Mouse (Mus musculus): ENCODE data around the gene Hpf1. TPM values are rescaled to one million over a fixed set of nuclear protein-coding genes. Genes with fewer than 3 reads are reported as not detected.
A peak's percentile ranks its signal among the peaks of the same experiment; 100 is the strongest.

The Hpf1 gene
- polyA plus RNA-seq, 2 experiments from 2014 or later, result 55.4 to 56.7 TPM

GRCm38 (mm10) chr8:60895878-60896277 lies 5.7 kb downstream of the Hpf1 start:
- ATAC-seq, result no peak

DNA sequence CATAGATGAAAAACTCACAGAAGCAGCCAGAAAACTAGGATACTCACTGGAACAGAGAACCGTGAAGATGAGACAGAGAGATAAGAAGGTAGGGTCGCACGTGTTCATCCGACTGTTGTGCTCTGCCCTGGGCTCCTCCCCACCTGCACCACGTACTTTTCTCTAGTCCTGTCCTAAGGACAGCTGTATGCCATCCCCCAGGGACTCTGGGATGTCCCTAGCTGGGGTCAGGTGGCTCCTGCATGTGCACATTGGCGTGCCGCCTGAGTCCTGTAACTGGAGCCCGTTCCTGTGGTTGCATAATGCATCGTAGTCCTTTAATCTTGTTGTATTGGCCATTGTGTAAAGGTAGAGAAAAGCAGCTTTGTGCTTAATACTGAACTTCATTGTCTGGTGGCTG lies 9.9 kb downstream of the Hpf1 start:
- no peak for ATAC-seq

DNA sequence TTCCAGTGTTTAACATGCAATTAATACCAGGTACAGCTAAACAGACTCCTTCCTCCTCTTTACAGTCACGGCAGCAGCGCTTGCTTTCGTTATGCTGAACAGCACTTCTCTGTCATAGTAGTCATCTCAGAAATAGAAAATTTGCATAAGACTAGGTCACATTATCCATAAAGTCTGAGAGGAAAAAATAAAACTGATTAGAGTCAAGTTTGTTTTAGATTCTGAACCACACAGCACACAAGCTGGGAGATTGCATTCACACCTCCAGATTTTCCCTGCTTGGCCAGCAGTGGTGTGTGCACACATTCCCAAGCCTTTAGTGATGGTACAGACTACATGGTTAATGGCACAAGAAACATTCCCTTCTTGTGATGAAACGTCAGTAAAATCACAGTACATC lies 21.9 kb downstream of the Hpf1 start:
- no peak for ATAC-seq

GRCm38 (mm10) chr8:60912554-60912953 lies 22.3 kb downstream of the Hpf1 start:
- ATAC-seq, result no peak

DNA sequence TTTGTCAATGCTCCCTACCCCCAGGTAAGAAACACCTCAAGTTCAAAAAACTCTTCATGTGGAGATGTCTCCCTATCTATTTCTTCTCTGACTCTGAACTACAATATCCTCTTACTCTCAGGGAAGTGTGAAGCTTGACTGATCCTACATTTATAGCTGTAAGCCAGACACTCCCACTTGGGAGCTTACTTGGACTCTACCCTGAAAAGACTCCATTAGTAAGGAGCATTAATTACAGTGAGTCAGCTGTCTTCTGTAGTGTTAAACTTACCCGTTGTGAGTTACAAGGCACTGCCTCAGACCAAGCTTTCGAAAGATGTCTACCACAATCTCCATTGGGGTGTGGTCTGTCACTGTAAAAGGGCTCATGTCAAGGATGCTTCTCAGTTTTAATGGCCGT lies 28.9 kb downstream of the Hpf1 start:
- no peak for ATAC-seq

- ATAC-seq, result no peak
These were observed 30.0 kb downstream of the Hpf1 start for GRCm38 (mm10) chr8:60920176-60920575.

DNA sequence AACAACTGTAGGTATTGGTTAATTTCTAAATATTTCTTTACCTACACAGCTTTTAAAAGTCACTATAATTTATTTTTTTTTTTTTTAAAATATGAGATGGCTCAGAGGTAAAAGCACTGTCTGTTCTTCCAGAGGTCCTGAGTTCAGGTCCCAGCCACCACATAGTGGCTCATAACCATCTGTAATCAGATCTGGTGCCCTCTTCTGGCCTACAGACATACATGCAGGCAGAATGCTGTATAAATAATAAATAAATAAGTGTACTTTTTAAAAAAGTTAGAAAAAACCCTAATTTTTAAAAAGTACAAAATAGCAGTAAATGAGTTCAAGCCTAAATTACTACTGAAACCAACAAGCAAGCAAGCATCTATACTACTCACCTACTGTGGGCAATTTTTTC lies 43.4 kb downstream of the Hpf1 start:
- no peak for ATAC-seq

DNA sequence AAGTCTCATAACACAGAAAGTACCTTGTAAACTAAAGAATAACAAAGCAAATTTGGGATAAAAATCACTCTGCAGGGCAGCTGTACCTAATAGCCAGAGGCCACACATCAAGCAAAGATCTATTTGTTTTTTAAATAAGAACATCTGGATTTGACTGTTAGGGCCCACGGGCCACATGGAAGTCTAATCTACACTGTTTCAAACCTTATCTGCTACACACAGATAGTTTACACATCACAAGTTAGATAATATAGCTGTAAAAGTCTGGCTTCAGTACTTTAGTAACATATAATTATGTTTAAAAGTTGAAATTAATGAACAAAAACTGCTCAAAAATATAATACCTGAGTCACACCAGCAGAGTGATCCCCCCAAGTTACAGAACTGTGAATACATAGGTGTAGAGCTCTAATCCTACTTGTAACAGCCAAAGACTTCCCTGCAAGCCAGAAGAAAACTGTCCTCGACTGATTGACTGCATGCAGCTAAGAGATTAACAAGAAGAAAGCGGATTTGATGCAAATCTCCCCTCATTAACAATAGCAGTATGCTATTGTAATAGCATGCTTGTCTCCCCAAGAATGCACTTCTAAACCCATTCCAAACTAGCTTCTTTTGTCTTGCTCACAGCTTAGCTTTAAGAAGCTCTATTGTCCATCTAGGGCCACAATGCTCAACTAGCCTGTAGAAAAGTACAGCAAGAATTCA lies 48.7 kb downstream of the Hpf1 start:
- no peak for ATAC-seq

DNA sequence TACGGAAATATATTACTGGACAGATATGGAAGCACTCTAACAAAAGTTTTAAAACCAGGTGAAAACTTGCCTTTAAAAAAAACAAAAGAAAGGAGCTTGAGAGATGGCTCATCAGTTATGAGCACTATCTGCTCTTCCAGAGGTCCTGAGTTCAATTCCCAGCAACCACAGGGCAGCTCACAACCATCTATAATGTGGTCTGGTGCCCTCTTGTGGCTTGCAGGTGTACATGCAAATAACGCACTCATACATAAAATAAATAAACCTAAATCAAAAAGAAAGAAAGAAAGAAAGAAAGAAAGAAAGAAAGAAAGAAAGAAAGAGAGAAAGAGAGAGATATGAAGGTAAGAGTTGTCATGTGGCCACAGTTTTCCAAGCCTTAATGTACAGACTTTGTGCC lies 52.6 kb downstream of the Hpf1 start:
- no peak for ATAC-seq

- ATAC-seq, result no peak
These were observed 57.3 kb downstream of the Hpf1 start for GRCm38 (mm10) chr8:60947503-60947902.

- ATAC-seq, result no peak
These were observed 59.6 kb downstream of the Hpf1 start for GRCm38 (mm10) chr8:60949859-60950258.

GRCm38 (mm10) chr8:60951271-60951670 lies 61.1 kb downstream of the Hpf1 start:
- ATAC-seq, result no peak

GRCm38 (mm10) chr8:60951757-60952156 lies 61.5 kb downstream of the Hpf1 start:
- no peak for ATAC-seq

- no peak for ATAC-seq
These were observed 62.6 kb downstream of the Hpf1 start for GRCm38 (mm10) chr8:60952803-60953202.

DNA sequence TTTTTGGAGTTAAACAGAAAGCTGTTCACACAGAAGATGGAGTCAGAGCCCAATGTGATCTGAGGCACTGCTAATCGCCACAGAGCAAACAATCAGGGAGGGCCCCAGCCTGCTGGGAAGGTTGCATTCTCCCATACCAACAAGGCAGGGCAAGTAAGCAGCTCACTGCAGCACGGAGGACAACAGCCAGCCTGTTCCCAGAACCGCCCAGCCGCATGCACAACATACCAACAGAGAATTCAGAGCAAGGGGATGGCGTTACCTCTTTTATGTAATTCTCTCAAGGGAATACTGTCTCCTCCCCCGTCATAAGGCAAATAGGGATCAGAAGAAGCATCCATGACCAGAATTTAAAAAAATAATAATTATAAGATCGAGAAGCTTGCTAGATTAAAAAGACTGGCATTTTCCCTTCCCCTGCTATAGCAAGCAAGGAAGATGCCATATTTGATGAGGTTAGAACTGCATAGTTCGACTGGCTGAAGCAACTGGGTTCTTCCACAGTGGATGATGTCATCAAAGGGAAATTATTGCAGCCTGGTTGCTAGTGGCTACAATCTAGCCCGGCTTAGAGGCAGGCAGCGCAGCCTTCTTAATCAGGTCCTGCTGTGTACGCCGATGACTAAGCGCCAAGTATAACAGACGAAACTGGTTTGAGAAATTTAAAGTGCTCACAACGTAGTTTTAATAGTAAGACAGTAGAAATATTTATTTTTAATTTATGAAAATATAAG lies 64.2 kb downstream of the Hpf1 start:
- peak; percentile 51 for ATAC-seq

DNA sequence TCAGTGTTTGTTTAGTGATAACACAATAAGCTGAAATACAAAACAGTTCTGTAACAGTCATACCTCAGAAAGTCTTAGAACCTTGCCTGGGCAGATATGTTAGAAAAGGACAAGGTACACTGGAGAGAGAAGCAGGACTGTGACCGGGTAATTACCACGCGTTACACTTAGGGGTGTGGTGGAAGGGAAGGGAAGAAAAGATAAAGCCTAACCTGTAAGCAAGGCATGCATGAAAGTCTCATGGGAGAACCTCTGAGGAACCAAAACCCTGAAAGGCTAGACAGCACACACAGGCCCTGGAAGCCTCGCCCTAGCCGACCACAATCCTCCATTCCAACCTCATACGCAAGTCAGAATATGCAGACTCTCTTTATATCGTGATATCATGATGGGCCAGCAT lies 66.6 kb downstream of the Hpf1 start:
- no peak for ATAC-seq

Other genes with a start within 250 kb of the Hpf1 start
- gene Clcn3, start 92.9 kb downstream of the Hpf1 start, polyA plus RNA-seq (2017; shearing (Covaris generic)), result 10 to 100 TPM; 19.1 to 22.9 TPM
- 1 to 10 TPM; 6.8 to 7.0 TPM for gene Nek1, start 102.8 kb downstream of the Hpf1 start, polyA plus RNA-seq (2017; shearing (Covaris generic))

All from activated CD4-positive, CD25-positive, alpha-beta regulatory T cell, adult 4 months (primary cell).